Mouse (Mus musculus): Measurements from ENCODE around the gene Cacna1a. TPM values are rescaled to one million over a fixed set of nuclear protein-coding genes. Genes with fewer than 3 reads are reported as not detected.

Gene Cacna1a
- total and polyA plus RNA-seq, 3 experiments = 3.2 to 5.1 TPM; not detected in 1

DNA sequence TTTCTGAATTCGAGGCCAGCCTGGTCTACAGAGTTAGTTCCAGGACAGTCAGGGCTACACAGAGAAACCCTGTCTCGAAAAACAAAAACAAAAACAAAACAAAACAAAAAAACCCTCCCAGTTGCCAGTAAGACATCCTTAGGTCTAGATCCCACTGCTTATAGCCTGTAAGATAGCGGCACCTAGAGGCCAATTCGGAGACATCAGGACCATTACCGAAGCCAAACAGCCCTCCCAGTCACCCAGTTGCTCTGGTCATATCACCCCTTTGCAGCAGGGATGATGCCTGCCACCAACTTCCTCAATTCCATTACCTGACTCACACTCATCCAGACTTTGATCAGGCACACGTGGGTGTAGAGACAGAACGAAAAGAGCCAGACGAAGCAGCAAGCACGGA lies 207.4 kb downstream of the Cacna1a start:
- H3K79me2 ChIP-seq (ENCODE audit: control insufficient read depth, insufficient read depth, low read length, poor library complexity) = no peaks in the 10 kb centered on the region
- H3K4me1 ChIP-seq (ENCODE audit: control insufficient read depth in 1 of 2, insufficient read depth in 2 of 2, low read length in 2 of 2) = peaks cover 0 to 5% of the 10 kb centered on the region in 2 experiments; a peak in 1 of 4 replicates
- DNase-seq (ENCODE audit: low read depth, low spot score) = peak; percentile 73
- H3K36me3 ChIP-seq (ENCODE audit: control insufficient read depth in 1 of 2, insufficient read depth in 2 of 2, low read length in 2 of 2) = no peaks in the 10 kb centered on the region
- TF ChIP-seq POLR2A (IDR thresholded peaks at IDR 0.05; ENCODE audit: control insufficient read depth in 1 of 2, insufficient read depth in 1 of 2, low read depth in 1 of 2, low read length in 2 of 2, poor library complexity in 1 of 2) = no peak
- no peak for TF ChIP-seq E2F4 (IDR thresholded peaks at IDR 0.05; ENCODE audit: borderline replicate concordance, low read depth, low read length)
- peak; percentile 69 for TF ChIP-seq RAD21 (IDR thresholded peaks at IDR 0.05; ENCODE audit: low read depth, low read length)
- TF ChIP-seq POLR2AphosphoS5 (IDR thresholded peaks at IDR 0.05; ENCODE audit: borderline replicate concordance, low read depth, low read length) = no peak
- TF ChIP-seq ELF1 (IDR thresholded peaks at IDR 0.05; ENCODE audit: low read depth, low read length) = no peak
- TF ChIP-seq SIN3A (IDR thresholded peaks at IDR 0.05; ENCODE audit: low read length) = no peak
- TF ChIP-seq BHLHE40 (IDR thresholded peaks at IDR 0.05; ENCODE audit: borderline replicate concordance, low read depth, low read length) = no peak
- peak; percentile 65 to 73 (median 73) for TF ChIP-seq CTCF (IDR thresholded peaks at IDR 0.05 in 2 of 3, conservative IDR thresholded peaks at IDR 0.05 in 1 of 3; ENCODE audit: control insufficient read depth in 1 of 3, insufficient read depth in 1 of 3, low read depth in 2 of 3, low read length in 3 of 3, poor library complexity in 1 of 3, severe bottlenecking in 1 of 3)
- no peak for TF ChIP-seq MAFK (IDR thresholded peaks at IDR 0.05; ENCODE audit: borderline replicate concordance, low read depth, low read length)
- no peak for TF ChIP-seq MYB (IDR thresholded peaks at IDR 0.05; ENCODE audit: low read depth, low read length)
- no peak for TF ChIP-seq CHD1 (IDR thresholded peaks at IDR 0.05; ENCODE audit: low read depth, low read length)
- no peak for TF ChIP-seq JUND (IDR thresholded peaks at IDR 0.05; ENCODE audit: low read depth, low read length)
- TF ChIP-seq CHD2 (IDR thresholded peaks at IDR 0.05; ENCODE audit: low read length) = no peak
- TF ChIP-seq SMC3 (IDR thresholded peaks at IDR 0.05; ENCODE audit: low read depth, low read length) = peak; percentile 37; the same call in 1 of the 2 replicates
- TF ChIP-seq POLR2AphosphoS2 (IDR thresholded peaks at IDR 0.05; ENCODE audit: low read length) = no peak
- no peak for TF ChIP-seq MEF2A (IDR thresholded peaks at IDR 0.05; ENCODE audit: extremely low read depth, insufficient replicate concordance, low read depth, low read length, poor library complexity, severe bottlenecking)
- H3K9me3 ChIP-seq (replicated peaks; ENCODE audit: insufficient read depth, low read length) = no peaks in the 10 kb centered on the region
- H3K27me3 ChIP-seq (ENCODE audit: control insufficient read depth in 1 of 2, insufficient read depth in 2 of 2, low read length in 2 of 2) = 0 out of 4 replicates have a peak, but pooled peaks cover 0 to 1% of the 10 kb centered on the region in 2 experiments
- no peak overlapping the region for H3K27ac ChIP-seq (ENCODE audit: control insufficient read depth, low read depth, low read length)
- no peak overlapping the region for H3K4me3 ChIP-seq (ENCODE audit: control insufficient read depth in 1 of 2, insufficient read depth in 1 of 2, low read depth in 2 of 2, low read length in 2 of 2)
- H3K9ac ChIP-seq (ENCODE audit: control insufficient read depth, low read depth, low read length, poor library complexity, severe bottlenecking) = no peak overlapping the region

DNA sequence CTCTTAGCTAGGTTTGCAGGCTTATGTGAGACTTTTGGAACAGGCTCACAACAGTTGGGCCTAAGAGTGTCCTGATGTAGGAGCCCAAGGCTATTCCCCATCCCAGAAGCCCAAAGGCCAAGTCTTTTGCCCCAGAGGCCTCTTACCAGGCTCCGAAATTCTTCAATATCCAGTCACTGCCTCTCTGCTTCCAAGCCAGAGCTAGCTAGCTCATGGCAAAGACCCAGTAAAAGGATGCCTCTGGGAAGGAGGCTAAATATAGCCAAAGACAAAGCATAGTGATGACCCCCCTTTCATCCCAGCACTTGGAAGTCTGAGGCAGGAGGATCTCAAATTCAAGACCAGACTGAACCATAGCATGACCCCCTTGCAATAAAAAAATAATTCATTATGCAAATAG lies 211.2 kb downstream of the Cacna1a start:
- H3K27me3 ChIP-seq (ENCODE audit: control insufficient read depth in 1 of 2, insufficient read depth in 2 of 2, low read length in 2 of 2) = 0 out of 4 replicates have a peak, but pooled peaks cover 0 to 3% of the 10 kb centered on the region in 2 experiments
- H3K36me3 ChIP-seq (ENCODE audit: control insufficient read depth in 1 of 2, insufficient read depth in 2 of 2, low read length in 2 of 2) = no peaks in the 10 kb centered on the region
- H3K9ac ChIP-seq (ENCODE audit: control insufficient read depth, low read depth, low read length, poor library complexity, severe bottlenecking) = no peak overlapping the region
- TF ChIP-seq NELFE (IDR thresholded peaks at IDR 0.05; ENCODE audit: low read depth, low read length) (no peak), CHD2 (IDR thresholded peaks at IDR 0.05; ENCODE audit: low read length) (no peak), SIN3A (IDR thresholded peaks at IDR 0.05; ENCODE audit: low read length) (no peak)
- H3K4me1 ChIP-seq (ENCODE audit: control insufficient read depth in 1 of 2, insufficient read depth in 2 of 2, low read length in 2 of 2) = no peaks in the 10 kb centered on the region
- DNase-seq (ENCODE audit: low read depth, low spot score) = no peak
- no peaks in the 10 kb centered on the region for H3K9me3 ChIP-seq (replicated peaks; ENCODE audit: insufficient read depth, low read length)
- H3K4me3 ChIP-seq (ENCODE audit: control insufficient read depth in 1 of 2, insufficient read depth in 1 of 2, low read depth in 2 of 2, low read length in 2 of 2) = no peak overlapping the region
- no peaks in the 10 kb centered on the region for H3K79me2 ChIP-seq (ENCODE audit: control insufficient read depth, insufficient read depth, low read length, poor library complexity)
- no peak overlapping the region for H3K27ac ChIP-seq (ENCODE audit: control insufficient read depth, low read depth, low read length)

Measured in MEL (cell line).